Mouse (Mus musculus): ENCODE results near the gene Caly. TPM values are rescaled to one million over a fixed set of nuclear protein-coding genes. Genes with fewer than 3 reads are reported as not detected.
A peak's percentile ranks its signal among the peaks of the same experiment; 100 is the strongest.

Caly gene
- total RNA-seq (2014; rRNA removed): 422 and 452 TPM in 2 replicates
- 460 and 486 TPM in 2 replicates for polyA plus RNA-seq (2015; fragmentation: Nextera tagmentation; extraction: Ambion mirVana)

DNA sequence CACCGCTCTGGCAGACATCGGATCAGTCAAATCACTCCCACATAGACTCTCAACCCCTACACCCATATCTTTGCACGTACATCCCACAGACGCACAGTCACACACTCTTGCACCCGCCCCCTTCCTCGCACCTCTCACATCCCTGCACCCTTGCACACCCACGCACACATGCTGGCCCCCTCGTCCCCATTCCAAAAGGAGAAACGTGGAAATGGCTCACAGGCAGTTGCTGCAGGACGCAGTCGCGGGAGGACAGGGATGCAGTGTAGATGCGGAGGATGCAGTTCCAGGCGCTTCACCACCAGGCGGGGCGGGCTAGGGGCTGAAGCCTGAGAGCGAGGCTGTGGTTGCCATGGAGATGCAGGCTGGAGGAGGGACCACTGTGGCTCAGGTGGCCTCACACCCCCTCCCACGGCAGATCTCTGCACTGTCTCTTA lies at the start of gene Caly:
Gene Caly (minus strand): TSS at position 307 of the 437 bp plus-strand sequence.
- H3K4me3 ChIP-seq (ENCODE audit: low read length): peak within 1 kb of the TSS; percentile 46
- DNase-seq (ENCODE audit: low spot score): peak; percentile 95
- no peaks in the 10 kb centered on the region for H3K27me3 ChIP-seq (ENCODE audit: insufficient read depth, low read length)
- peak within 1 kb of the TSS; percentile 62 for H3K9ac ChIP-seq (replicated peaks; ENCODE audit: low read length)
- peak within 1 kb of the TSS; percentile 63 for H3K4me2 ChIP-seq (ENCODE audit: low read depth, low read length)
- peak within 1 kb of the TSS; percentile 92 for H3K27ac ChIP-seq
- ATAC-seq: peak; percentile 91
- no peaks in the 10 kb centered on the region for H3K36me3 ChIP-seq (ENCODE audit: insufficient read depth, low read length)
- no peaks in the 10 kb centered on the region for H3K4me1 ChIP-seq (ENCODE audit: insufficient read depth, low read length)
- no peaks in the 10 kb centered on the region for H3K9me3 ChIP-seq (ENCODE audit: low read length)
- TF ChIP-seq CTCF (IDR thresholded peaks at IDR 0.05; ENCODE audit: low read depth): peak; percentile 94
- WGBS: 2% methylated on average over 18 of the region's 18 CpGs

- ATAC-seq (no peak), DNase-seq (ENCODE audit: low spot score) (no peak)
- Histone ChIP-seq H3K4me3 (ENCODE audit: low read length) (no peak overlapping the region), H3K9me3 (ENCODE audit: low read length) (no peaks in the 10 kb centered on the region), H3K9ac (replicated peaks; ENCODE audit: low read length) (no peak overlapping the region), H3K4me2 (ENCODE audit: low read depth, low read length) (no peak overlapping the region), H3K27ac (no peak overlapping the region), H3K4me1 (ENCODE audit: insufficient read depth, low read length) (no peaks in the 10 kb centered on the region), H3K27me3 (ENCODE audit: insufficient read depth, low read length) (no peaks in the 10 kb centered on the region), H3K36me3 (ENCODE audit: insufficient read depth, low read length) (no peaks in the 10 kb centered on the region)
- no peak for TF ChIP-seq CTCF (IDR thresholded peaks at IDR 0.05; ENCODE audit: low read depth)
- WGBS: 90% methylated on average over 2 of the region's 2 CpGs
Measured at GRCm38 (mm10) chr7:140127911-140128310, 45.6 kb upstream of the Caly start.

GRCm38 (mm10) chr7:140126934-140127333 lies 44.6 kb upstream of the Caly start:
- Histone ChIP-seq H3K4me3 (ENCODE audit: low read length) (no peak overlapping the region), H3K4me2 (ENCODE audit: low read depth, low read length) (no peak overlapping the region), H3K27ac (no peak overlapping the region), H3K36me3 (ENCODE audit: insufficient read depth, low read length) (no peaks in the 10 kb centered on the region), H3K27me3 (ENCODE audit: insufficient read depth, low read length) (no peaks in the 10 kb centered on the region), H3K9me3 (ENCODE audit: low read length) (no peaks in the 10 kb centered on the region), H3K4me1 (ENCODE audit: insufficient read depth, low read length) (no peaks in the 10 kb centered on the region), H3K9ac (replicated peaks; ENCODE audit: low read length) (no peak overlapping the region)
- TF ChIP-seq CTCF (IDR thresholded peaks at IDR 0.05; ENCODE audit: low read depth): no peak
- 86% methylated on average over 3 of the region's 3 CpGs for WGBS
- ATAC-seq (no peak), DNase-seq (ENCODE audit: low spot score) (no peak)

DNA sequence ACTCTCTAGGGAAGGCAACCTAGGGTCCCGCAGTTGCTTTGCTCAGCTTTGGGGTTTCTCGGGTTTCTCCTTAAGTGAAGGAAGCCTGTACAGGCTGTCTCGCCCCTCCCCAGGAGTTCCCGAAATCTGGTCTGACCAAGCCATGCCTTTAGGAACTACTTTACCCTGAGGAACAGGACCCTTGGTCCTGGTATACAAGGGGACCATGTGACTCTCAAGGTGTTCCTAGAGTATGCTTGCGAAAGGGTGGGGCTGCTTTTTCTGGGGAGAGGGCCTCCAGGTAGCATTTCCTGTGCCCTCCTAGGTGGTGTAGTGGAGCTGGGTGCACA lies 43.6 kb upstream of the Caly start:
- H3K27me3 ChIP-seq (ENCODE audit: insufficient read depth, low read length): no peaks in the 10 kb centered on the region
- H3K9ac ChIP-seq (replicated peaks; ENCODE audit: low read length): peak overlapping the region; percentile 73
- 11% methylated on average over 5 of the region's 5 CpGs for WGBS
- H3K4me3 ChIP-seq (ENCODE audit: low read length): peak overlapping the region; percentile 70
- H3K9me3 ChIP-seq (ENCODE audit: low read length): no peaks in the 10 kb centered on the region
- no peak overlapping the region for H3K27ac ChIP-seq
- no peak; the same call in 1 of the 2 replicates for ATAC-seq
- no peaks in the 10 kb centered on the region for H3K36me3 ChIP-seq (ENCODE audit: insufficient read depth, low read length)
- no peaks in the 10 kb centered on the region for H3K4me1 ChIP-seq (ENCODE audit: insufficient read depth, low read length)
- H3K4me2 ChIP-seq (ENCODE audit: low read depth, low read length): peak overlapping the region; percentile 60
- DNase-seq (ENCODE audit: low spot score): no peak
- no peak for TF ChIP-seq CTCF (IDR thresholded peaks at IDR 0.05; ENCODE audit: low read depth)

DNA sequence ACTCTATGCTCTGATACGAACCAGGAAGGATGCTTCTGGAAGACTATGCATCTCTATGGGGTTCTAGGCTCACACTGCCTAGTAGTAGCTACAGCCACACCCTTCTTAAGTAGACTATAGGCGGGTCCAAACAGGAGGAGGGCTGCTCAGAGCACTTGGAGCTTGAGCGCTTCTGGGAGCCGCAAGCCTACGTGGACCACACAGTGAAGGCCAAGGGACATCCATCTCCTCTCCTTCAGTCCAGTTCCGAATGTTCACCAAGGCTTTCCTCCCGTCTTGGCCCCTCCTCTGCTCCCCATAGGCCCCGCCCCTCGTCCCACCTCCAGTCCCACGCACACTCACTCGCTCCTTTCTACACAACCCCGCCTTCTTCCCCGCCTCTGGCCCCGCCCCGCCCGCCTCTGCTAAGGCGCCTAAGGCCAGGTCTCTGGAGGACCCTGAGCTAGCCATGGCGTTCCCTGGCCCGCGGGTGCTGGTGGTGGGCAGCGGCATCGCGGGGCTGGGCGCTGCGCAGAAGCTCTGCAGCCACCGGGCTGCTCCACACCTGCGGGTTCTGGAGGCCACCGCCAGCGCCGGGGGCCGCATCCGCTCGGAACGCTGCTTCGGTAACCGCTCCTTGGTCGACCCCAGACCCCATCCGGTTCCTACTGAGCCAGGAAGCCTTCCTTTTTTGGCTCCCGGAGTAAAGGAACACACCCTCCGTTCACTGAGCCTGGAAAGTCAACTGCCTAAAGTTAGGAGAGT lies 43.1 kb upstream of the Caly start:
- peak overlapping the region; percentile 73 for H3K9ac ChIP-seq (replicated peaks; ENCODE audit: low read length)
- ATAC-seq: peak; percentile 98
- H3K27ac ChIP-seq: peak overlapping the region; percentile 51; the same call in 1 of the 2 replicates
- peak; percentile 91 for DNase-seq (ENCODE audit: low spot score)
- H3K4me2 ChIP-seq (ENCODE audit: low read depth, low read length): peak overlapping the region; percentile 60
- H3K9me3 ChIP-seq (ENCODE audit: low read length): no peaks in the 10 kb centered on the region
- peak overlapping the region; percentile 70 for H3K4me3 ChIP-seq (ENCODE audit: low read length)
- H3K27me3 ChIP-seq (ENCODE audit: insufficient read depth, low read length): no peaks in the 10 kb centered on the region
- no peaks in the 10 kb centered on the region for H3K36me3 ChIP-seq (ENCODE audit: insufficient read depth, low read length)
- no peaks in the 10 kb centered on the region for H3K4me1 ChIP-seq (ENCODE audit: insufficient read depth, low read length)
- no peak for TF ChIP-seq CTCF (IDR thresholded peaks at IDR 0.05; ENCODE audit: low read depth)
- WGBS: 2% methylated on average over 40 of the region's 40 CpGs

GRCm38 (mm10) chr7:140124382-140124781 lies 42.0 kb upstream of the Caly start:
- ATAC-seq: no peak
- no peak overlapping the region for H3K4me2 ChIP-seq (ENCODE audit: low read depth, low read length)
- TF ChIP-seq CTCF (IDR thresholded peaks at IDR 0.05; ENCODE audit: low read depth): no peak

DNA sequence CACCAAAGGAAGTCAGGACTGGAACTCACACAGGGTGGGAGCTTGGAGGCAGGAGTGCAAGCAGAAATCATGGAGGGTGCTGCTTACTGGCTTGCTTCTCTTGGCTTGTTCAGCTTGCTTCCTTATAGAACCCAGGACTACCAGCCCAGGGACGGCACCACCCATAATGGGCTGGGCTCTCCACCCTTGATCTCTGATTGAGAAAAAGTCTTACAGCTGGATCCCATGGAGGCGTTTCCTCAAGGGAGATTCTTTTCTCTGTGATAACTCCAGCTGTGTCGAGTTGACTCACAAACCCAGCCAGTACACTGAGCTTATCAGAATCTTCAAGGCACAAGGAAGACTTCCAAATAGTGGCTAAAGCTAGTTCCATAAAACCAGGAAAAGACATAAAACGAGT lies 40.4 kb upstream of the Caly start:
- no peak for TF ChIP-seq CTCF (IDR thresholded peaks at IDR 0.05; ENCODE audit: low read depth)
- 38% methylated on average over 4 of the region's 4 CpGs for WGBS
- no peak overlapping the region for H3K4me2 ChIP-seq (ENCODE audit: low read depth, low read length)
- DNase-seq (ENCODE audit: low spot score) (no peak), ATAC-seq (no peak)
- no peaks in the 10 kb centered on the region for H3K9me3 ChIP-seq (ENCODE audit: low read length)
- no peak overlapping the region for H3K4me3 ChIP-seq (ENCODE audit: low read length)
- H3K27me3 ChIP-seq (ENCODE audit: insufficient read depth, low read length): no peaks in the 10 kb centered on the region
- no peak overlapping the region for H3K9ac ChIP-seq (replicated peaks; ENCODE audit: low read length)
- no peaks in the 10 kb centered on the region for H3K4me1 ChIP-seq (ENCODE audit: insufficient read depth, low read length)
- H3K27ac ChIP-seq: no peak overlapping the region
- H3K36me3 ChIP-seq (ENCODE audit: insufficient read depth, low read length): no peaks in the 10 kb centered on the region

More at GRCm38 (mm10) chr7:140124382-140124781, 42.0 kb upstream of the Caly start:
- H3K4me3 ChIP-seq (ENCODE audit: low read length): no peak overlapping the region
- no peaks in the 10 kb centered on the region for H3K4me1 ChIP-seq (ENCODE audit: insufficient read depth, low read length)
- H3K36me3 ChIP-seq (ENCODE audit: insufficient read depth, low read length): no peaks in the 10 kb centered on the region
- WGBS: 85% methylated on average over 1 of the region's 1 CpGs
- H3K9ac ChIP-seq (replicated peaks; ENCODE audit: low read length): no peak overlapping the region
- DNase-seq (ENCODE audit: low spot score): no peak
- H3K27ac ChIP-seq: no peak overlapping the region
- no peaks in the 10 kb centered on the region for H3K9me3 ChIP-seq (ENCODE audit: low read length)
- H3K27me3 ChIP-seq (ENCODE audit: insufficient read depth, low read length): no peaks in the 10 kb centered on the region

Measured in hindbrain, postnatal 0 days (tissue).